Mouse (Mus musculus): ENCODE data around the gene Prmt6. TPM values are rescaled to one million over a fixed set of nuclear protein-coding genes. Genes with fewer than 3 reads are reported as not detected.

Prmt6 gene
- 1 to 10 TPM; 4.6 to 4.7 TPM for total RNA-seq (2021)
- long read RNA-seq, experiment 1, transcript Prmt6-201 (1 exons, 2,450 nt) = major isoform, 7 of 12 reads
- long read RNA-seq, experiment 1, transcript Prmt6-202 (2 exons, 3,059 nt) = minor isoform, 5 of 12 reads
- long read RNA-seq, experiment 1, partial matches to known transcripts = 0 of 12 reads
- long read RNA-seq, experiment 1, other reads (novel, unspliced or antisense) = 0 of 12 reads
- long read RNA-seq, experiment 2, partial matches to known transcripts = 0 of 6 reads
- long read RNA-seq, experiment 2, other reads (novel, unspliced or antisense) = 0 of 6 reads

- intact Hi-C loops (cut with DNase I) = loop anchor here (10.0 kb wide), 1 partner anchor 106 kb away; the partner anchor contains the start of gene Ntng1
- DNase-seq = peak; percentile 88 to 91
These were observed at the start of gene Prmt6 for GRCm38 (mm10) chr3:110250839-110251700. Gene Prmt6, minus strand, starts transcription at chr3:110250998.

- DNase-seq = no peak
- intact Hi-C loops (cut with DNase I) = no loop called here
These were observed 39.8 kb upstream of the Prmt6 start for GRCm38 (mm10) chr3:110290485-110291045.

GRCm38 (mm10) chr3:110282651-110283050 is 31.9 kb upstream of the Prmt6 start:
- no peak for DNase-seq
- intact Hi-C loops (cut with DNase I) = no loop called here

- intact Hi-C loops (cut with DNase I) = no loop called here
These were observed 17.0 kb upstream of the Prmt6 start for GRCm38 (mm10) chr3:110267790-110268189.

GRCm38 (mm10) chr3:110253105-110253504 is 2.3 kb upstream of the Prmt6 start:
- DNase-seq = no peak
- intact Hi-C loops (cut with DNase I) = loop anchor here (10.0 kb wide), 1 partner anchor 108 kb away; the partner anchor contains the start of gene Ntng1

More at GRCm38 (mm10) chr3:110267790-110268189, 17.0 kb upstream of the Prmt6 start:
- DNase-seq = no peak

- intact Hi-C loops (cut with DNase I) = loop anchor here (10.0 kb wide), 1 partner anchor 105 kb away; the partner anchor contains the start of gene Ntng1
- DNase-seq = peak; percentile 76 to 78
These were observed 633 bp downstream of the Prmt6 start for GRCm38 (mm10) chr3:110249891-110250838.

GRCm38 (mm10) chr3:110236819-110237463 is 13.9 kb downstream of the Prmt6 start:
- intact Hi-C loops (cut with DNase I) = no loop called here
- no peak for DNase-seq

Other genes with a start within 250 kb of the Prmt6 start
- gene Ntng1, start 107.0 kb downstream of the Prmt6 start, total RNA-seq (2021) = under 1 TPM; 0.05 to 0.12 TPM

Data from heart, postnatal 14 days (tissue).